Mouse (Mus musculus) C2C12 (cell line): ENCODE results near the gene Folr2. TPM values are rescaled to one million over a fixed set of nuclear protein-coding genes. Genes with fewer than 3 reads are reported as not detected.

Source experiments
- H3K27me3 ChIP-seq: one replicate; pipeline ENCODE4 v1.6.1; 2011; ENCODE audit not compliant: control insufficient read depth, insufficient read depth, insufficient read length
- H3K36me3 ChIP-seq: one replicate; pipeline ENCODE4 v1.6.1; 2011; ENCODE audit not compliant: control insufficient read depth, insufficient read depth
- H3K4me3 ChIP-seq: one replicate; pipeline ENCODE4 v1.5.1; 2011; ENCODE audit warnings: mild to moderate bottlenecking, control low read depth; ENCODE audit not compliant: poor library complexity, insufficient read depth, severe bottlenecking
- H3K79me2 ChIP-seq: one replicate; pipeline ENCODE4 v1.6.1; 2011; ENCODE audit not compliant: control insufficient read depth, insufficient read depth
- H3K79me3 ChIP-seq: one replicate; pipeline ENCODE4 v1.6.1; 2011; ENCODE audit warnings: low read depth, control low read depth
- H3ac ChIP-seq: one replicate; pipeline ENCODE3; 2011; ENCODE audit warnings: low read depth; ENCODE audit not compliant: control insufficient read depth, insufficient read length
- CEBPB ChIP-seq: IDR thresholded peaks from one replicate; pipeline ENCODE4 v1.6.1; 2011; ENCODE audit warnings: low read depth, mild to moderate bottlenecking, control low read depth, moderate library complexity
- CTCF ChIP-seq: IDR thresholded peaks from one replicate; pipeline ENCODE4 v1.5.1; 2011; ENCODE audit not compliant: control insufficient read depth, insufficient read depth, insufficient read length
- FOSL1 ChIP-seq: IDR thresholded peaks from one replicate; pipeline ENCODE4 v1.8.0; 2011; ENCODE audit warnings: mild to moderate bottlenecking, low read length; ENCODE audit not compliant: poor library complexity, insufficient read depth, severe bottlenecking
- MAX ChIP-seq: IDR thresholded peaks from one replicate; pipeline ENCODE4 v1.6.1; 2011; ENCODE audit warnings: mild to moderate bottlenecking, control low read depth
- MYOD1 ChIP-seq: IDR thresholded peaks from one replicate; pipeline ENCODE4 v1.6.1; 2011; ENCODE audit warnings: low read depth; ENCODE audit not compliant: control insufficient read depth, insufficient read length
- MYOG ChIP-seq: IDR thresholded peaks from one replicate; pipeline ENCODE4 v1.6.1; 2011; ENCODE audit not compliant: control insufficient read depth, insufficient read length; ENCODE audit errors: extremely low read depth
- USF1 ChIP-seq: IDR thresholded peaks from one replicate; pipeline ENCODE4 v1.6.1; 2011; ENCODE audit warnings: low read depth, mild to moderate bottlenecking, control low read depth, moderate library complexity
- polyA plus RNA-seq: library from polyadenylated mRNA; unstranded; fragments of >200 nt; fragmentation: generic; extraction: Trizol; gene quantifications from one replicate; pipeline ENCODE4 v1.2.1, GENCODE M21; 2012; ENCODE audit warnings: missing spikeins

The Folr2 gene
- polyA plus RNA-seq, 1 experiment, result 0.08 TPM

DNA sequence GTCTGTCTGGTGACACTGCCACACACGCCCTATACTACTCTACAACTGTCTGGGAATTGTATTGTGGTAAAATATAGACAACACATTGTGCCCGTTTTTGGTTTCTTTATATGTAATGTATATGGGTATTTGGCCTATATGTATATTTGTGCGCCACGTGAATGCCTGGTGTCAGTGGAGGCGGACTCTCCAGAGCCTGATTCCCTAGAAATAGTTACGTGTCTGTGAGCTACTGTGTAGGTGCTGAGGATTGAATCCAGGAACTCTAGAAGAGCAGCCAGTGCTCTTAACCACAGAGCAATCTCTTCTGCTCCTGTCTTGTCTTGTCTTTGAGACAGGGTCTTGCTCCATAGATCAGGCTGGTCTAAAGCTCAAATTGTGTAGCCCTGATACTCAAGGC, 29.3 kb upstream of the Folr2 start:
- H3ac ChIP-seq, result no peak overlapping the region
- no peak overlapping the region for H3K4me3 ChIP-seq
- no peaks in the 10 kb centered on the region for H3K79me2 ChIP-seq
- TF ChIP-seq MYOG (no peak), USF1 (no peak), CTCF (no peak)
- H3K79me3 ChIP-seq, result no peaks in the 10 kb centered on the region
- H3K36me3 ChIP-seq, result no peaks in the 10 kb centered on the region
- no peaks in the 10 kb centered on the region for H3K27me3 ChIP-seq

DNA sequence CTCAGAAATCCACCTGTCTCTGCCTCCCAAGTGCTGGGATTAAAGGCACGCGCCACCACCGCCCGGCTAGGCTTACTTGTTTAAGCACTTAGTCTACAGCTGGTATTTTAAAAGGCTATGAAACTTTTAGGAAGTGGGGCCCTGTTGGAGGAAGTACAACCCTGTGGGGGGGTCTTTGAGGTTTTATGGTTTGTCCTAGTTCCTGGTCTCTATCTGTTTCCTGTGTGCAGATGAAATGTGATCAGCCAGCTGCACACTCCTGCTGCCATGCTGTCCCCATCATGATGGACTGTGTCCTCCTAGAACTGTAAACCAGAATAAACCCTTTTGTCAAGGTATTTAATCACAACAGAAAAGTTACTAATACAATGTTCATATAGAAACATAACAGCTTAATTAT, 27.2 kb upstream of the Folr2 start:
- no peaks in the 10 kb centered on the region for H3K36me3 ChIP-seq
- H3K79me2 ChIP-seq, result no peaks in the 10 kb centered on the region
- no peak overlapping the region for H3K4me3 ChIP-seq
- H3K79me3 ChIP-seq, result no peaks in the 10 kb centered on the region
- TF ChIP-seq MAX (no peak), FOSL1 (no peak), CEBPB (no peak), CTCF (no peak), USF1 (no peak), MYOD1 (no peak), MYOG (no peak)
- H3ac ChIP-seq, result no peak overlapping the region
- no peaks in the 10 kb centered on the region for H3K27me3 ChIP-seq

DNA sequence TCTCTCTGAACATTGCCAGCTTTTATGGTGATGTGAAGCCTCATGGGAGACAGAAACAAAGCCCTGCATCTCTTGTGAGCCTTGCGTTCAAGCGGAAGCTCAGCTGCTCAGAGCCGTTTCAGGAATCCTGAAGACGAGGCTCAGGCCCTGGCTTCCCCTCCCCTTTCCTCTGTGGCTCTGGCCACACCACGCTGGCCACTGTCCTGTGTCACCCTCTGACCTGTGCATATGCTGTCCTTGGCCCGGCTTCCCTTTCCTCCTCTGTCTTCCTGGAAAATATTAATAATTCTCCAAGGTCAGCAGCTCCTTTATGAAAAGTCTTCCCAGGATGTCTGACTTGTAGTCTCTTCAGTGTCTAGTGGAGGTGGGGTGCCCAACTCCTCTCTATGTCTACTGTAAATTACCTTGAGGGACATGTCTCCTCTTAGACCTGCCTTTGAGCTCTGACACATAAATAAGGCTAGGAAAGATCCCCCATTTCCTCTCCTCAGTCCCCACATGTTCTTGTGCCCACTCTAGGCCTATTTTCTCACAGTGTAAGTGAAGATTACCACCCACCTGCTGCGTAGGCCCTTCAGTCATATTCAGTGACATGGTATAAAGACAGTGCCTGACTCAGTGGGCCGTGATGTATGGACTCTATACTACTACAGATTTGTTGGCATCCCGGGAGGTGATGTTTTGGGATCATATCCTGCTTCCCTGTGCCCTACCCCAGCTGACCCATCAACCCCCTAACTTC, 25.6 kb upstream of the Folr2 start:
- Histone ChIP-seq H3K79me2 (no peaks in the 10 kb centered on the region), H3K4me3 (no peak overlapping the region), H3K79me3 (no peaks in the 10 kb centered on the region), H3K36me3 (no peaks in the 10 kb centered on the region), H3K27me3 (no peaks in the 10 kb centered on the region), H3ac (no peak overlapping the region)
- TF ChIP-seq MYOD1, result no peak
- TF ChIP-seq MAX, result no peak

DNA sequence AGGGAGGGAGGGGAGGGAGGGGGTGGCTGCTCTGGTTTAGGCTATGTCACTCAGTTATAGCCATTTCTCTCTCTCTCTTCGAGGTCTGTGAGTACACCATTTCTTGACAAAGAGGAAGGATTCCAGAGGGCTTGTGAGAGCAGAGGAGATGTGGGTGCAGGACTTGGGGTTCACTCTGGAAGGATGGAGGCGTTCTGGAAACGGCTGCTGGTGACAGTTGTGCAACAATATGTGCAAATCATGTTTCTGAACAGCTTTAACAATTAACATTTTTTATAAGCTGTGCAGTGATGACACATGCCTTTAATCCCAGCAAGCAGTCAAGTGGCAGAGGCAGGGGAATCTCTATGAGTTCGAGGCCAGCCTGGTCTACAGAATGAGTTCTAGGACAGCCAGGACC, 23.9 kb upstream of the Folr2 start:
- Histone ChIP-seq H3K4me3 (no peak overlapping the region), H3K79me3 (no peaks in the 10 kb centered on the region), H3K36me3 (no peaks in the 10 kb centered on the region), H3K27me3 (no peaks in the 10 kb centered on the region), H3ac (no peak overlapping the region), H3K79me2 (no peaks in the 10 kb centered on the region)
- TF ChIP-seq FOSL1 (no peak), MYOG (no peak), MYOD1 (no peak), CTCF (no peak), CEBPB (no peak), USF1 (no peak), MAX (no peak)

DNA sequence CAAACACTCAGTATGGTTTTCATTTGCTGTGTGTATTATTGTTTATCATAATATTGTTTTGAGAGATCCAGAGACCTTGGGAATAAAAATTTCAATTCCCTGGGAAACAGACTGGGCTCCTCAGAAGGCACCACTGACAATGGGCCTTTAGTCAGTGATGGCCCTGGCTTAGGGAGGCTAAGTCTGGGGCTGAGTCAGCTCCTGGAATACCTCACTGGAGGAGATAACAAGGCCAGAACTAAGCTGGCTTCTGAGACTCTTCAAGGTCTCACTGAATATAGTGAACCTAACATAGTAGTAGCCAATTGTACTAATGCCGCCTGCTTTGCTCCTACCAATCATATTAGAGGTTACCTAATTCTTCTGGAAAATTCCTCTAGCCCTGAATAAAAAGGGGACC, 19.0 kb upstream of the Folr2 start:
- H3K27me3 ChIP-seq, result no peaks in the 10 kb centered on the region
- no peak overlapping the region for H3ac ChIP-seq
- TF ChIP-seq CTCF (no peak), FOSL1 (no peak), CEBPB (no peak), MYOG (no peak)
- no peaks in the 10 kb centered on the region for H3K36me3 ChIP-seq
- H3K79me3 ChIP-seq, result no peaks in the 10 kb centered on the region
- no peaks in the 10 kb centered on the region for H3K79me2 ChIP-seq
- no peak overlapping the region for H3K4me3 ChIP-seq

DNA sequence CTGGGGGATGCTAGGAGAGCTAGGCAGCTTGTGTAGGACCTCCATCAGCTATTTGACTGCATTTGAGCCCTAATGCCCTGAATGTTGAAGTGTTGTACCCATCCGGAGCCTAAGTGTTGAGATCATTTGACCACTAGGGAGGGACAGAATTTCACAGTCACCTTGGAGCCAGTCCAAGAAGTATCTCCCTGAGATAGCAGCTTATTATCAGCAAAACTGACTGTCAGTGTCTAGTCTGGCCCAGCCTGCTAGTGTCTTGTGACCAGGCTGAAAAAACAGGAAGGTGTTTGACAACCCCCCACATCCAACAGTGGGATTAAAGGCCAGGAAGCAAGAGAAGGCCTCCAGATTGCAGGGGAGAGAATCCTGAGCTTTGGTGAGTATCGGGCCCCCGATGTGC, 14.3 kb upstream of the Folr2 start:
- no peak overlapping the region for H3ac ChIP-seq
- H3K79me2 ChIP-seq, result no peaks in the 10 kb centered on the region
- TF ChIP-seq FOSL1, result no peak
- TF ChIP-seq USF1, result no peak
- no peak for TF ChIP-seq CTCF
- no peak for TF ChIP-seq MYOG
- no peak for TF ChIP-seq MYOD1
- TF ChIP-seq MAX, result no peak
- TF ChIP-seq CEBPB, result no peak
- H3K36me3 ChIP-seq, result no peaks in the 10 kb centered on the region
- H3K27me3 ChIP-seq, result no peaks in the 10 kb centered on the region
- H3K79me3 ChIP-seq, result no peaks in the 10 kb centered on the region
- H3K4me3 ChIP-seq, result no peak overlapping the region
